In genomic region chr6:65779689-65780233, GRCm38 (mm10) we compare ENCODE assay signal across 8 mouse cellular contexts. TPM values are rescaled to one million over a fixed set of nuclear protein-coding genes. Genes with fewer than 3 reads are reported as not detected.
DNase-seq lines count a peak whose midpoint lies in the region; ATAC-seq and TF ChIP-seq lines count a peak whose summit lies in the region.

No protein-coding gene starts in this region.

- H3K79me2 ChIP-seq in heart, adult 2 months (replicated peaks; ENCODE audit: control insufficient read depth, insufficient read depth, low read length): peaks cover 4% of the 10 kb centered on the region

- peak overlapping the region; percentile 69 for H3K4me3 ChIP-seq in heart, adult 2 months
- H3K4me3 ChIP-seq in neural tube, embryonic 11.5 days (ENCODE audit: low read depth, low read length): peak overlapping the region; percentile 50
- H3K4me3 ChIP-seq in limb, embryonic 15.5 days: peak overlapping the region; percentile 61

- H3K36me3 ChIP-seq in heart, adult 2 months (ENCODE audit: control insufficient read depth, insufficient read depth, low read length): no peaks in the 10 kb centered on the region; the same call in 1 of the 2 replicates
- no peaks in the 10 kb centered on the region for H3K36me3 ChIP-seq in neural tube, embryonic 11.5 days (ENCODE audit: control insufficient read depth, insufficient read depth, low read length)
- no peaks in the 10 kb centered on the region for H3K36me3 ChIP-seq in limb, embryonic 15.5 days

- no peaks in the 10 kb centered on the region for H3K27me3 ChIP-seq in heart, adult 2 months (ENCODE audit: control insufficient read depth, insufficient read depth, low read length)
- H3K27me3 ChIP-seq in neural tube, embryonic 11.5 days (ENCODE audit: control insufficient read depth, insufficient read depth, low read length): no peaks in the 10 kb centered on the region
- H3K27me3 ChIP-seq in limb, embryonic 15.5 days: no peaks in the 10 kb centered on the region

- ATAC-seq in neural tube, embryonic 11.5 days (ENCODE audit: insufficient read depth, low FRiP score, low TSS enrichment): no peak
- ATAC-seq in limb, embryonic 15.5 days (ENCODE audit: insufficient number of reproducible peaks, low FRiP score, low TSS enrichment, low read depth): no peak

- no peak for DNase-seq in heart, adult 2 months
- no peak for DNase-seq in heart, adult 8-10 months (ENCODE audit: low spot score)
- no peak for DNase-seq in neural tube, embryonic 11.5 days (ENCODE audit: low spot score)
- DNase-seq in neural tube, embryonic 10.5 days (ENCODE audit: extremely low spot score, low spot score): no peak
- no peak for DNase-seq in right cerebral cortex, adult 18-20 months
- no peak for DNase-seq in right cerebral cortex, adult 2 months (ENCODE audit: low spot score in 2 of 2)
- DNase-seq in c-Kit-positive CD71-positive TER-119-positive erythroid progenitor cells, embryonic 14.5 days (ENCODE audit: low spot score): no peak

- peaks cover 2% of the 10 kb centered on the region; the same call in 1 of the 2 replicates for H3K4me1 ChIP-seq in heart, adult 2 months (ENCODE audit: control insufficient read depth, insufficient read depth, low read length)
- H3K4me1 ChIP-seq in neural tube, embryonic 11.5 days (ENCODE audit: control insufficient read depth, insufficient read depth, low read length): no peaks in the 10 kb centered on the region; the same call in 1 of the 2 replicates
- peaks cover 10% of the 10 kb centered on the region; the same call in 1 of the 2 replicates for H3K4me1 ChIP-seq in limb, embryonic 15.5 days

- no peak overlapping the region for H3K27ac ChIP-seq in heart, adult 2 months
- no peak overlapping the region for H3K27ac ChIP-seq in neural tube, embryonic 11.5 days (ENCODE audit: low read depth, low read length)
- H3K27ac ChIP-seq in limb, embryonic 15.5 days: peak overlapping the region; percentile 87; the same call in 1 of the 2 replicates

- no peak for TF ChIP-seq CTCF in heart, adult 2 months (IDR thresholded peaks at IDR 0.05)

- WGBS in heart, adult 2 months: 87% methylated on average over 4 of the region's 4 CpGs
- 91% methylated on average over 4 of the region's 4 CpGs for whole genome bisulfite sequencing in neural tube, embryonic 11.5 days
- WGBS in limb, embryonic 15.5 days: 83% methylated on average over 4 of the region's 4 CpGs

- intact Hi-C loops in heart, adult 2 months (cut with DNase I): loop anchor here (10.0 kb wide), 1 partner anchor 105 kb away; the partner anchor contains the start of gene Ndnf

- H3K9me3 ChIP-seq in neural tube, embryonic 11.5 days (ENCODE audit: control insufficient read depth, low read length): no peaks in the 10 kb centered on the region
- no peaks in the 10 kb centered on the region for H3K9me3 ChIP-seq in limb, embryonic 15.5 days

- peak overlapping the region; percentile 92; the same call in 1 of the 2 replicates for H3K9ac ChIP-seq in heart, adult 2 months (ENCODE audit: low read depth, low read length)
- peak overlapping the region; percentile 72 for H3K9ac ChIP-seq in neural tube, embryonic 11.5 days (ENCODE audit: low read length)
- H3K9ac ChIP-seq in limb, embryonic 15.5 days: peak overlapping the region; percentile 67

- TF ChIP-seq POLR2A in heart, adult 2 months (IDR thresholded peaks at IDR 0.05; ENCODE audit: insufficient read depth, low read depth, low read length): no peak

- peak overlapping the region; percentile 80 for H3K4me2 ChIP-seq in neural tube, embryonic 11.5 days (ENCODE audit: low read depth)
- H3K4me2 ChIP-seq in limb, embryonic 15.5 days: peak overlapping the region; percentile 77

- TF ChIP-seq EP300 in heart, adult 2 months (IDR thresholded peaks at IDR 0.05; ENCODE audit: insufficient read depth, low read depth, low read length): no peak

RNA-seq across cellular contexts. Expression of gene Prdm5, which starts 1.0 kb away (rescaled TPM):
- 1 to 10 TPM; 7.5 to 8.4 TPM for total RNA-seq in heart, adult 2 months (2021)
- polyA plus RNA-seq in heart, adult 2 months (2012; rRNA removed): 2.8 and 5.9 TPM in 2 replicates
- 10 to 100 TPM in 1 of 4 experiments, 1 to 10 TPM in 3; 5.2 to 10.1 (median 8.9) TPM for total RNA-seq in heart, adult 8-10 months (2022)
- polyA plus RNA-seq in neural tube, embryonic 11.5 days (2014; fragmentation: Nextera tagmentation; extraction: Ambion mirVana): 14.1 and 15.1 TPM in 2 replicates
- polyA plus RNA-seq in limb, embryonic 15.5 days (2015; fragmentation: Nextera tagmentation; extraction: Ambion mirVana): 24.3 and 24.5 TPM in 2 replicates
